Mouse (Mus musculus) ES-E14 (cell line): ENCODE results near the gene Fuca2.

Experiments
- CHD2 ChIP-seq: IDR thresholded peaks from 2 replicates; pipeline ENCODE4 v1.6.1; 2014; ENCODE audit warnings: mild to moderate bottlenecking, low read depth, low read length, inconsistent platforms
- HCFC1 ChIP-seq: IDR thresholded peaks from 2 replicates; pipeline ENCODE4 v1.6.1; 2012; ENCODE audit warnings: low read length, inconsistent platforms, borderline replicate concordance; ENCODE audit not compliant: insufficient read depth
- MAFK ChIP-seq: IDR thresholded peaks from 2 replicates; pipeline ENCODE4 v1.6.1; 2014; ENCODE audit warnings: mild to moderate bottlenecking, low read depth, low read length, inconsistent platforms; ENCODE audit not compliant: insufficient read depth
- ZC3H11A ChIP-seq: IDR thresholded peaks from 2 replicates; pipeline ENCODE4 v1.6.1; 2012; ENCODE audit warnings: low read depth, mild to moderate bottlenecking, inconsistent platforms, low read length, borderline replicate concordance
- ZNF384 ChIP-seq: IDR thresholded peaks from 2 replicates; pipeline ENCODE4 v1.6.1; 2012; ENCODE audit warnings: low read depth, low read length, inconsistent platforms

- peak; percentile 90 for TF ChIP-seq HCFC1
- TF ChIP-seq ZC3H11A: no peak
- TF ChIP-seq CHD2: no peak
- TF ChIP-seq MAFK: no peak
- TF ChIP-seq ZNF384: no peak
These were observed 53.5 kb downstream of the Fuca2 start, which contains the start of the genes Adat2 and Pex3 for GRCm38 (mm10) chr10:13552646-13553497.
